Mouse (Mus musculus) CH12.LX (cell line): ENCODE results near the gene Olfr114. TPM values are rescaled to one million over a fixed set of nuclear protein-coding genes. Genes with fewer than 3 reads are reported as not detected.

Source experiments
- DNase-seq: peaks from one replicate; pipeline ENCODE4 v3.0.0-alpha.2; 2013; ENCODE audit errors: extremely low read depth
- H3K27ac ChIP-seq: 2 replicates; pipeline ENCODE4 v1.5.1; 2012; ENCODE audit warnings: low read depth, mild to moderate bottlenecking, control low read depth, moderate library complexity; ENCODE audit not compliant: insufficient read depth
- H3K27me3 ChIP-seq: replicated peaks from 2 replicates; pipeline ENCODE3; 2012; ENCODE audit warnings: inconsistent platforms
- H3K36me3 ChIP-seq, 2 experiments: replicated peaks in 1 of 2; 2 replicates each; pipeline versions ENCODE3 to v1.6.1; 2012; ENCODE audit warnings: inconsistent platforms in 1 of 2, low read length in 1 of 2, mild to moderate bottlenecking in 1 of 2, mixed read lengths in 1 of 2, moderate library complexity in 1 of 2; ENCODE audit not compliant: control insufficient read depth in 1 of 2, insufficient read depth in 1 of 2
- H3K4me1 ChIP-seq, 2 experiments: 2 replicates each; pipeline ENCODE4 v1.6.1; 2012; ENCODE audit warnings: inconsistent platforms in 1 of 2, moderate library complexity in 1 of 2; ENCODE audit not compliant: insufficient read depth in 2 of 2, control insufficient read depth in 1 of 2
- H3K4me2 ChIP-seq: 2 replicates; pipeline ENCODE4 v1.6.1; 2012; ENCODE audit warnings: low read depth, mild to moderate bottlenecking, control low read depth; ENCODE audit not compliant: poor library complexity, insufficient read depth, severe bottlenecking
- H3K4me3 ChIP-seq, 3 experiments: fragments of 150-350 bp in 1 of 3; sonication (generic) in 1 of 3; replicated peaks in 1 of 3; 2 replicates each; pipeline versions ENCODE3 to v1.5.1; 2011 to 2012; ENCODE audit warnings: low read depth in 2 of 3, low read length in 2 of 3, mild to moderate bottlenecking in 2 of 3, moderate library complexity in 2 of 3, control low read depth in 1 of 3, improper control_type of control experiment in 1 of 3, inconsistent platforms in 1 of 3, mixed read lengths in 1 of 3; ENCODE audit not compliant: poor library complexity in 1 of 3
- H3K79me2 ChIP-seq: replicated peaks from 2 replicates; pipeline ENCODE4 v1.6.1; 2012; ENCODE audit warnings: mild to moderate bottlenecking, moderate library complexity; ENCODE audit not compliant: control insufficient read depth, poor library complexity, insufficient read depth, severe bottlenecking; ENCODE audit errors: extremely low read depth
- H3K9ac ChIP-seq: 2 replicates; pipeline ENCODE4 v1.6.1; 2012; ENCODE audit warnings: low read depth, mild to moderate bottlenecking, control low read depth, moderate library complexity; ENCODE audit not compliant: insufficient read depth
- H3K9me3 ChIP-seq: replicated peaks from 2 replicates; pipeline ENCODE3; 2012; ENCODE audit warnings: low read length, inconsistent platforms, mixed read lengths
- BHLHE40 ChIP-seq: IDR thresholded peaks from 2 replicates; pipeline ENCODE4 v1.6.1; 2011; ENCODE audit warnings: mild to moderate bottlenecking, low read depth, low read length, improper control_type of control experiment
- CHD2 ChIP-seq: IDR thresholded peaks from 2 replicates; pipeline ENCODE4 v1.6.1; 2011; ENCODE audit warnings: low read length, improper control_type of control experiment
- EP300 ChIP-seq: IDR thresholded peaks from 2 replicates; pipeline ENCODE4 v1.6.1; 2011; ENCODE audit warnings: low read length, improper control_type of control experiment
- ETS1 ChIP-seq: conservative IDR thresholded peaks from 2 replicates; pipeline ENCODE4 v1.6.1; 2012; ENCODE audit warnings: low read depth, mild to moderate bottlenecking, inconsistent platforms, low read length, improper control_type of control experiment, moderate library complexity
- HCFC1 ChIP-seq: IDR thresholded peaks from 2 replicates; pipeline ENCODE4 v1.6.1; 2012; ENCODE audit warnings: low read depth, mild to moderate bottlenecking, inconsistent platforms, low read length, improper control_type of control experiment
- JUN ChIP-seq: IDR thresholded peaks from 2 replicates; pipeline ENCODE4 v1.6.1; 2011; ENCODE audit warnings: low read depth, mild to moderate bottlenecking, low read length, improper control_type of control experiment, moderate library complexity; ENCODE audit not compliant: insufficient read depth
- JUND ChIP-seq: conservative IDR thresholded peaks from 2 replicates; pipeline ENCODE4 v1.6.1; 2011; ENCODE audit warnings: low read depth, low read length, improper control_type of control experiment
- KAT2A ChIP-seq: IDR thresholded peaks from 2 replicates; pipeline ENCODE4 v1.6.1; 2012; ENCODE audit warnings: low read length, improper control_type of control experiment, inconsistent platforms; ENCODE audit not compliant: insufficient replicate concordance
- MAFK ChIP-seq: IDR thresholded peaks from 2 replicates; pipeline ENCODE4 v1.6.1; 2011; ENCODE audit warnings: low read length, improper control_type of control experiment; ENCODE audit not compliant: insufficient replicate concordance
- MAX ChIP-seq: IDR thresholded peaks from 2 replicates; pipeline ENCODE4 v1.6.1; 2011; ENCODE audit warnings: low read length, improper control_type of control experiment
- MAZ ChIP-seq: IDR thresholded peaks from 2 replicates; pipeline ENCODE4 v1.6.1; 2012; ENCODE audit warnings: low read depth, mild to moderate bottlenecking, inconsistent platforms, low read length, improper control_type of control experiment, moderate library complexity
- MXI1 ChIP-seq: IDR thresholded peaks from 2 replicates; pipeline ENCODE4 v1.6.1; 2011; ENCODE audit warnings: mild to moderate bottlenecking, low read depth, low read length, improper control_type of control experiment
- MYC ChIP-seq: IDR thresholded peaks from 2 replicates; pipeline ENCODE4 v1.6.1; 2011; ENCODE audit warnings: low read depth, mild to moderate bottlenecking, improper control_type of control experiment, low read length
- NELFE ChIP-seq: IDR thresholded peaks from 2 replicates; pipeline ENCODE4 v1.6.1; 2011; ENCODE audit warnings: low read depth, low read length, improper control_type of control experiment
- NRF1 ChIP-seq: IDR thresholded peaks from 2 replicates; pipeline ENCODE4 v1.6.1; 2014; ENCODE audit warnings: low read depth, mild to moderate bottlenecking, inconsistent platforms, low read length, improper control_type of control experiment, moderate library complexity
- PAX5 ChIP-seq: IDR thresholded peaks from 2 replicates; pipeline ENCODE4 v1.6.1; 2012; ENCODE audit warnings: low read length, inconsistent platforms, mixed read lengths
- RCOR1 ChIP-seq: conservative IDR thresholded peaks from 2 replicates; pipeline ENCODE4 v1.6.1; 2012; ENCODE audit warnings: low read depth, mild to moderate bottlenecking, inconsistent platforms, low read length, improper control_type of control experiment
- TBP ChIP-seq: conservative IDR thresholded peaks from 2 replicates; pipeline ENCODE4 v1.6.1; 2011; ENCODE audit warnings: low read depth, low read length, improper control_type of control experiment
- TCF12 ChIP-seq: IDR thresholded peaks from 2 replicates; pipeline ENCODE4 v1.6.1; 2014; ENCODE audit warnings: low read depth, mild to moderate bottlenecking, inconsistent platforms, low read length, improper control_type of control experiment
- USF2 ChIP-seq: conservative IDR thresholded peaks from 2 replicates; pipeline ENCODE4 v1.6.1; 2011; ENCODE audit warnings: low read depth, low read length, improper control_type of control experiment
- ZC3H11A ChIP-seq: IDR thresholded peaks from 2 replicates; pipeline ENCODE4 v1.6.1; 2012; ENCODE audit warnings: low read depth, mild to moderate bottlenecking, inconsistent platforms, low read length, improper control_type of control experiment
- ZKSCAN1 ChIP-seq: IDR thresholded peaks from 2 replicates; pipeline ENCODE4 v1.6.1; 2012; ENCODE audit warnings: low read depth, inconsistent platforms, low read length, improper control_type of control experiment, borderline replicate concordance
- ZMIZ1 ChIP-seq: IDR thresholded peaks from 2 replicates; pipeline ENCODE4 v1.6.1; 2012; ENCODE audit warnings: low read depth, mild to moderate bottlenecking, inconsistent platforms, low read length, improper control_type of control experiment
- dilution Hi-C: fragments of 300-500 bp; cut with MboI; formaldehyde crosslinking; loops from 2 replicates; pipeline ENCODE4 v1.14.3; 2020; ENCODE audit warnings: low sequenced_read_pairs; ENCODE audit not compliant: extremely low pct_unique_long_range_greater_than_20kb, extremely low pct_ligation_motif_present
- in situ Hi-C: fragments of 300-500 bp; cut with MboI; formaldehyde crosslinking; loops from 3 replicates; pipeline ENCODE4 v1.14.3; 2019; ENCODE audit warnings: low sequenced_read_pairs, low pct_ligation_motif_present, low pct_unique_long_range_greater_than_20kb, mixed read lengths
- polyA plus RNA-seq: library from polyadenylated mRNA; unstranded; fragments of >175 nt; gene quantifications from 2 replicates; pipeline ENCODE4 v1.2.1, GENCODE M21; 2012; ENCODE audit warnings: low read depth; ENCODE audit not compliant: insufficient read length
- total RNA-seq, 2 experiments: library from RNA; depleted of rRNA; stranded (reverse); fragments of 300-350 nt in 1 of 2; fragments of >200 nt in 1 of 2; gene quantifications; 2 replicates each; pipeline ENCODE4 v1.2.3; 2012 to 2014

The Olfr114 gene
- total and polyA plus RNA-seq, 3 experiments, result not detected

- Histone ChIP-seq H3K4me3 (no peak overlapping the region), H3K9me3 (no peaks in the 10 kb centered on the region), H3K4me1 (peaks cover 0 to 3% of the 10 kb centered on the region in 2 experiments; a peak in 1 of 4 replicates), H3K9ac (no peak overlapping the region), H3K27me3 (no peaks in the 10 kb centered on the region), H3K4me2 (no peak overlapping the region), H3K27ac (no peak overlapping the region), H3K36me3 (no peaks in the 10 kb centered on the region)
- in situ Hi-C loops (no loop called here), dilution Hi-C loops (no loop called here)
- no peak for DNase-seq
- TF ChIP-seq ETS1, result no peak
- TF ChIP-seq HCFC1, result no peak
- no peak for TF ChIP-seq NRF1
- TF ChIP-seq USF2, result no peak
- TF ChIP-seq RCOR1, result no peak
- TF ChIP-seq MYC, result no peak
- no peak for TF ChIP-seq JUN
- TF ChIP-seq EP300, result no peak
- no peak for TF ChIP-seq MXI1
- TF ChIP-seq NELFE, result no peak
- no peak for TF ChIP-seq TBP
- TF ChIP-seq ZKSCAN1, result no peak
- TF ChIP-seq MAX, result no peak
- TF ChIP-seq, all 38 proteins: peak for 0
- no peaks in the 10 kb centered on the region for H3K79me2 ChIP-seq
Measured at GRCm38 (mm10) chr17:37543800-37544435, 48.6 kb downstream of the Olfr114 start.

GRCm38 (mm10) chr17:37541454-37542119 is 51.0 kb downstream of the Olfr114 start:
- H3K9ac ChIP-seq, result no peak overlapping the region
- no peak overlapping the region for H3K4me2 ChIP-seq
- H3K36me3 ChIP-seq, result no peaks in the 10 kb centered on the region
- in situ Hi-C loops (no loop called here), dilution Hi-C loops (no loop called here)
- H3K27ac ChIP-seq, result no peak overlapping the region
- H3K27me3 ChIP-seq, result no peaks in the 10 kb centered on the region
- H3K4me3 ChIP-seq, result no peak overlapping the region
- H3K9me3 ChIP-seq, result no peaks in the 10 kb centered on the region
- TF ChIP-seq JUN (no peak), RCOR1 (no peak), KAT2A (no peak), MAFK (no peak), JUND (no peak), EP300 (no peak), TCF12 (no peak), CHD2 (no peak), PAX5 (no peak), NRF1 (no peak), BHLHE40 (no peak), ZMIZ1 (no peak), MAZ (no peak), HCFC1 (no peak), ZC3H11A (no peak), MYC (no peak)
- peaks cover 0 to 3% of the 10 kb centered on the region in 2 experiments; a peak in 1 of 4 replicates for H3K4me1 ChIP-seq
- no peaks in the 10 kb centered on the region for H3K79me2 ChIP-seq
- DNase-seq, result no peak
